Mouse (Mus musculus): ENCODE measurements around the gene Shank1. TPM values are rescaled to one million over a fixed set of nuclear protein-coding genes. Genes with fewer than 3 reads are reported as not detected.
A peak's percentile ranks its signal among the peaks of the same experiment; 100 is the strongest.

Gene Shank1
- polyA plus RNA-seq, 1 experiment = 0.10 TPM

DNA sequence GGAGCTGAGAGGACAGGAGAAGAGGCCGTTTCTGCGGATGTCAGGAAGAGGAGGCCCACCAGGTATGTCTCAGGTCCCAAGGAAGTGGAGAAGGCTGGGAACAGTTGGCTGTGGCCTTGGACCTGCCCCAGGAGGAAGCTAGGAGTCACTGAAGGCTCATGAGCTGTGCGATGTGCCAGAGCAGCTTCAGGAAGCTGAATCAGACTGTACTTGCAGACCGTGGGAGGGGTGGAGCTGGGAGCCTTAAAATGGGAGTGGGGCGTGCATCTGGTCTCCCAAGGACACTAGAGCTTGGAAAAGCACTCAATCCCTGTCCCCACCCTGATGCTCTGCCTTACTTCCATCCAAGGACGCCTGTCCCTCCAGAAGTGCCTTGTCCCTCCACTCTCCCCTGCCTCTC lies 16.6 kb downstream of the Shank1 start:
- Histone ChIP-seq H3K79me2 (ENCODE audit: control insufficient read depth, insufficient read depth) (no peaks in the 10 kb centered on the region), H3K4me3 (no peak overlapping the region), H3K4me2 (ENCODE audit: low read depth) (no peak overlapping the region), H3K27me3 (ENCODE audit: control insufficient read depth, insufficient read depth, insufficient read length) (peaks cover 78% of the 10 kb centered on the region), H3K36me3 (ENCODE audit: control insufficient read depth, insufficient read depth) (no peaks in the 10 kb centered on the region), H3ac (ENCODE audit: control insufficient read depth, insufficient read length) (no peak overlapping the region)
- TF ChIP-seq CEBPB (IDR thresholded peaks at IDR 0.05; ENCODE audit: insufficient read depth, poor library complexity, severe bottlenecking) (no peak), SRF (IDR thresholded peaks at IDR 0.05; ENCODE audit: control insufficient read depth, insufficient read length, low read depth) (no peak), POLR2AphosphoS2 (IDR thresholded peaks at IDR 0.05; ENCODE audit: insufficient read length, low read depth) (no peak), TCF3 (IDR thresholded peaks at IDR 0.05; ENCODE audit: insufficient read length, low read depth) (no peak)

DNA sequence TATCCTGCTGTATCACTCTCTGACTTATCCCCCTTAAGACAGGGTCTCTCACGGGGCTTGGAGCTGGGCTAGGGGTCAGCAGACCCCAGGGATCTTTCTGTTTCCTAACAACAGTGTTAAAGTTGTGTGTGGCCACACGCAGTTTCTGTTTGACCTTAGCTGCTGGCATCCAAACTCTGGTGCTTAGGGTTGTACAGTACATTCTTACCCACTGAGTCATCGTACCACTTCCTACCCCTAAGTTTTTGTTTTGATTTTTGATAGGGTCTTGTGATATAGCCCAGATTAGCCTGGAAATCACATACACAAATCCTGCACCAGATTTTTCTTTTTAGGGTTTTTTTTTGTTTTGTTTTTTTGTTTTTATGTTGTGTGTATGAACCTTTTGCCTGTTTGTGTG lies 22.3 kb downstream of the Shank1 start:
- no peaks in the 10 kb centered on the region for H3K36me3 ChIP-seq (ENCODE audit: control insufficient read depth, insufficient read depth)
- no peak overlapping the region for H3K4me2 ChIP-seq (ENCODE audit: low read depth)
- no peaks in the 10 kb centered on the region for H3K79me2 ChIP-seq (ENCODE audit: control insufficient read depth, insufficient read depth)
- no peak overlapping the region for H3K4me3 ChIP-seq
- no peak for TF ChIP-seq TCF12 (IDR thresholded peaks at IDR 0.05; ENCODE audit: insufficient read depth, poor library complexity, severe bottlenecking)
- no peak for TF ChIP-seq SRF (IDR thresholded peaks at IDR 0.05; ENCODE audit: control insufficient read depth, insufficient read length, low read depth)
- no peak for TF ChIP-seq E2F4 (IDR thresholded peaks at IDR 0.05; ENCODE audit: insufficient read depth)
- no peak for TF ChIP-seq POLR2AphosphoS2 (IDR thresholded peaks at IDR 0.05; ENCODE audit: insufficient read length, low read depth)
- no peak for TF ChIP-seq MYOG (IDR thresholded peaks at IDR 0.05; ENCODE audit: control insufficient read depth in 1 of 3, insufficient read depth in 1 of 3, insufficient read length in 2 of 3, low read depth in 2 of 3)
- no peak for TF ChIP-seq MYOD1 (IDR thresholded peaks at IDR 0.05; ENCODE audit: control insufficient read depth in 1 of 3, insufficient read length in 2 of 3, low read depth in 2 of 3)
- TF ChIP-seq CEBPB (IDR thresholded peaks at IDR 0.05; ENCODE audit: insufficient read depth, poor library complexity, severe bottlenecking) = no peak
- no peak for TF ChIP-seq REST (IDR thresholded peaks at IDR 0.05; ENCODE audit: insufficient read depth, insufficient read length)
- TF ChIP-seq USF1 (IDR thresholded peaks at IDR 0.05; ENCODE audit: low read depth) = no peak
- no peak for TF ChIP-seq POLR2A (IDR thresholded peaks at IDR 0.05; ENCODE audit: insufficient read length, low read depth)
- TF ChIP-seq TCF3 (IDR thresholded peaks at IDR 0.05; ENCODE audit: insufficient read length, low read depth) = no peak
- TF ChIP-seq MAX (IDR thresholded peaks at IDR 0.05; ENCODE audit: low read depth) = no peak
- H3ac ChIP-seq (ENCODE audit: control insufficient read depth, insufficient read length) = no peak overlapping the region
- H3K27me3 ChIP-seq (ENCODE audit: control insufficient read depth, insufficient read depth, insufficient read length) = peaks cover 38% of the 10 kb centered on the region

DNA sequence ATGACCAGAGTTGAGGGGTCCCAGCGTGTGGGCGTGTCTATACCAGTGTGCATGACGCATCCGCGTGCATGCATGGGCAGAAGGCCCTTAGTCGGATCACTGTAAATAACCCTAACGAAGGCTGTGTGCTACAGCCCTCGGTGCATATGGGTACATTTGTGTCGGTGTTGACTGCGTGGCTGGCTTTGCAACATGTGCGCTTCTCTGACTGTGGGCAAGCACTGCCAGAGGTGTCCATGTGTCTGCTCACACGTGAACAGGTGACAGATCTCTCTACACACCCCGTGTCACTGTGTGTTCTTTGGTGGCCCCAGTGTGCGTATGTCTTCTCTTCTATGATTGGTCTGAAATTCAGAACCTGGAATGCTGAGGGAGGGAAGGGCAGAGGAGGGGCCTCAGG lies 24.1 kb downstream of the Shank1 start:
- Histone ChIP-seq H3ac (ENCODE audit: control insufficient read depth, insufficient read length) (no peak overlapping the region), H3K27me3 (ENCODE audit: control insufficient read depth, insufficient read depth, insufficient read length) (peaks cover 35% of the 10 kb centered on the region)
- TF ChIP-seq POLR2A (IDR thresholded peaks at IDR 0.05; ENCODE audit: insufficient read length, low read depth) = no peak
- TF ChIP-seq POLR2AphosphoS2 (IDR thresholded peaks at IDR 0.05; ENCODE audit: insufficient read length, low read depth) = no peak
- no peak for TF ChIP-seq MAX (IDR thresholded peaks at IDR 0.05; ENCODE audit: low read depth)
- no peak for TF ChIP-seq E2F4 (IDR thresholded peaks at IDR 0.05; ENCODE audit: insufficient read depth)
- no peak for TF ChIP-seq REST (IDR thresholded peaks at IDR 0.05; ENCODE audit: insufficient read depth, insufficient read length)
- TF ChIP-seq MYOG (IDR thresholded peaks at IDR 0.05; ENCODE audit: control insufficient read depth in 1 of 3, insufficient read depth in 1 of 3, insufficient read length in 2 of 3, low read depth in 2 of 3) = no peak
- TF ChIP-seq USF1 (IDR thresholded peaks at IDR 0.05; ENCODE audit: low read depth) = no peak

DNA sequence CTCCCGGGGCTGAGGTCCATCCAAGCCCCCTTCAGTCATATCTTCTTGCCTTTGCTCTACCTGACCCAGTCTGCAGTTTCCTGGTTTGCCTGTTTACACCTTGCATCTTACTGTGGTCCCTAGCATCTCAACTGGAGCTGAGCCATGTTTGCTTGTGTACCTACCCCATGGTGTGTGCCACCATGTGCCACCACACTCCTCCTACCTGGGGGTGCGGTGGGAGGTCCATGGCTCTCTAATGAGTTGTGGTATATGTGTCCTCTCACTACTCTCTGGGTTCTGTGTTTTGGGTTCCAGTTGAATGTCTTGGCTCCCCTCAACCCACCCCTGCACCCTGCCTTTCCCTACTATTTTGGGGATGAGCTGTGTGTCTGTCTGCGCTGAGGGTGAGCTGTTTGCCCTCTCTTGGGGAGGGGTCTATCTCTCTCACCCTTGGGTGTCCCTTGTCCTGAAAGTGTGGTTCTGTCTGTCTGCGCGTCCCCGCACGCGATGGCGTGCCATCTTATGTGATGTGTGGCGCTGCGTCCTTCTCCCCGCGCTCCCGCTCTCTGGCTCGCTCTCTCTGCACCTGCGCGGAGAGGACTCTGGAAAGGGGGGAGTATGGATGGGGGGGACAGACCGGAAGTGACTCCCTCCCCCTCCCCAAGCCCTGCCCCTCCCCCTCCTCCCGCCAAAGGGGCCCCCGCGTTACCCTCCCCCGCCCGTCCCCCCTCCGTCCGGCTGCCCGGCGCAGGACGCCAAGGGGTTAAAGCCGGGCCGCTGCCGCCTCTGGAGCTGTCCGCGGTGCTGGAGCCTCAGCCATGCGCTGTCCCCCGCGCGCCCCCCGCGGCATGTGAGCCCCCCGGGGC lies 25.2 kb downstream of the Shank1 start:
- TF ChIP-seq SRF (IDR thresholded peaks at IDR 0.05; ENCODE audit: control insufficient read depth, insufficient read length, low read depth) = no peak
- no peak for TF ChIP-seq MAX (IDR thresholded peaks at IDR 0.05; ENCODE audit: low read depth)
- no peak for TF ChIP-seq USF1 (IDR thresholded peaks at IDR 0.05; ENCODE audit: low read depth)
- peak; percentile 76 for TF ChIP-seq REST (IDR thresholded peaks at IDR 0.05; ENCODE audit: insufficient read depth, insufficient read length)
- no peak for TF ChIP-seq CEBPB (IDR thresholded peaks at IDR 0.05; ENCODE audit: insufficient read depth, poor library complexity, severe bottlenecking)
- Histone ChIP-seq H3K36me3 (ENCODE audit: control insufficient read depth, insufficient read depth) (no peaks in the 10 kb centered on the region), H3ac (ENCODE audit: control insufficient read depth, insufficient read length) (no peak overlapping the region), H3K27me3 (ENCODE audit: control insufficient read depth, insufficient read depth, insufficient read length) (peaks cover 42% of the 10 kb centered on the region), H3K4me2 (ENCODE audit: low read depth) (no peak overlapping the region), H3K4me3 (no peak overlapping the region), H3K79me2 (ENCODE audit: control insufficient read depth, insufficient read depth) (no peaks in the 10 kb centered on the region)

More for the DNA sequence above, 24.1 kb downstream of the Shank1 start:
- Histone ChIP-seq H3K4me3 (no peak overlapping the region), H3K79me2 (ENCODE audit: control insufficient read depth, insufficient read depth) (no peaks in the 10 kb centered on the region), H3K36me3 (ENCODE audit: control insufficient read depth, insufficient read depth) (no peaks in the 10 kb centered on the region), H3K4me2 (ENCODE audit: low read depth) (no peak overlapping the region)
